Mouse (Mus musculus) midbrain, postnatal 0 days (tissue): ENCODE results near the gene Fdx1. TPM values are rescaled to one million over a fixed set of nuclear protein-coding genes. Genes with fewer than 3 reads are reported as not detected.

Experiments used
- ATAC-seq: fragments of 200-750 bp; cut with Nextera tagmentation; 2 replicates; pipeline ENCODE4 v1.8.0; 2017; ENCODE audit warnings: moderate number of reproducible peaks, mild to moderate bottlenecking, moderate TSS enrichment, moderate library complexity; ENCODE audit not compliant: low FRiP score
- DNase-seq: peaks from one replicate; pipeline ENCODE4 v3.0.0-alpha.2; 2015; ENCODE audit warnings: low spot score
- H3K27ac ChIP-seq: fragments of 300-500 bp; sonication (generic); 2 replicates; pipeline ENCODE4 v1.5.1; 2014; ENCODE audit warnings: low read depth, mild to moderate bottlenecking, low read length, mixed read lengths
- H3K27me3 ChIP-seq: fragments of 300-500 bp; sonication (generic); 2 replicates; pipeline ENCODE4 v1.6.1; 2014; ENCODE audit warnings: low read length, control low read depth, mixed read lengths; ENCODE audit not compliant: insufficient read depth
- H3K36me3 ChIP-seq: fragments of 300-500 bp; sonication (generic); 2 replicates; pipeline ENCODE4 v1.6.1; 2014; ENCODE audit warnings: low read length, control low read depth, mixed read lengths; ENCODE audit not compliant: insufficient read depth
- H3K4me1 ChIP-seq: fragments of 300-500 bp; sonication (generic); 2 replicates; pipeline ENCODE4 v1.6.1; 2014; ENCODE audit warnings: mild to moderate bottlenecking, control low read depth, antibody characterized with exemption, low read length, mixed read lengths; ENCODE audit not compliant: insufficient read depth
- H3K4me2 ChIP-seq: fragments of 300-500 bp; sonication (generic); 2 replicates; pipeline ENCODE4 v1.6.1; 2014; ENCODE audit warnings: low read depth, mild to moderate bottlenecking, low read length, mixed read lengths; ENCODE audit not compliant: poor library complexity, severe bottlenecking
- H3K4me3 ChIP-seq: fragments of 300-500 bp; sonication (generic); 2 replicates; pipeline ENCODE4 v1.5.1; 2014; ENCODE audit warnings: low read depth, mild to moderate bottlenecking, low read length, moderate library complexity
- H3K9ac ChIP-seq: fragments of 300-500 bp; sonication (generic); replicated peaks from 2 replicates; pipeline ENCODE4 v1.6.1; 2014; ENCODE audit warnings: mild to moderate bottlenecking, low read length, moderate library complexity, mixed read lengths; ENCODE audit not compliant: poor library complexity, severe bottlenecking
- H3K9me3 ChIP-seq: fragments of 300-500 bp; sonication (generic); 2 replicates; pipeline ENCODE4 v1.6.1; 2016; ENCODE audit warnings: low read length, control low read depth
- CTCF ChIP-seq: IDR thresholded peaks from 2 replicates; pipeline ENCODE4 v1.5.1; 2016; ENCODE audit warnings: antibody characterized with exemption, mild to moderate bottlenecking
- WGBS: fragments of 180-500 bp; shearing (Covaris S2); extraction: QIAGEN DNeasy Blood & Tissue Kit; methylation state at CpG from one replicate; pipeline ENCODE4 v1.1.7; 2014; 5-methylcytosine and 5-hydroxymethylcytosine counted together
- polyA plus RNA-seq: library from polyadenylated mRNA; unstranded; fragments of >200 nt; fragmentation: Nextera tagmentation; extraction: Ambion mirVana; gene quantifications from 2 replicates; pipeline ENCODE4 v1.2.1, GENCODE M21; 2015
- total RNA-seq: library from RNA; depleted of rRNA; stranded (reverse); fragments of >200 nt; gene quantifications from 2 replicates; pipeline ENCODE4 v1.2.3, GENCODE M21; 2014; rRNA removed

The Fdx1 gene
- total and polyA plus RNA-seq, 2 experiments from 2014 or later: 18.0 to 39.1 TPM

GRCm38 (mm10) chr9:51908838-51909237 lies 54.5 kb downstream of the Fdx1 start:
- peak; percentile 92 for TF ChIP-seq CTCF
- Histone ChIP-seq H3K4me1 (no peaks in the 10 kb centered on the region), H3K4me3 (no peak overlapping the region), H3K27me3 (no peaks in the 10 kb centered on the region), H3K36me3 (no peaks in the 10 kb centered on the region), H3K9me3 (no peaks in the 10 kb centered on the region), H3K9ac (no peak overlapping the region), H3K27ac (no peak overlapping the region), H3K4me2 (no peak overlapping the region)
- DNase-seq: peak; percentile 86
- 35% methylated on average over 2 of the region's 2 CpGs for WGBS
- 0 out of 2 replicates have a peak, but pooled peaks have one; percentile 58 for ATAC-seq

GRCm38 (mm10) chr9:51908255-51908654 lies 55.1 kb downstream of the Fdx1 start:
- H3K9ac ChIP-seq: no peak overlapping the region
- ATAC-seq (no peak), DNase-seq (no peak)
- no peaks in the 10 kb centered on the region for H3K27me3 ChIP-seq
- WGBS: 86% methylated on average over 3 of the region's 3 CpGs
- no peak overlapping the region for H3K4me2 ChIP-seq
- H3K4me1 ChIP-seq: no peaks in the 10 kb centered on the region
- H3K9me3 ChIP-seq: no peaks in the 10 kb centered on the region
- H3K4me3 ChIP-seq: no peak overlapping the region
- no peaks in the 10 kb centered on the region for H3K36me3 ChIP-seq
- H3K27ac ChIP-seq: no peak overlapping the region
- TF ChIP-seq CTCF: no peak

GRCm38 (mm10) chr9:51906938-51907337 lies 56.4 kb downstream of the Fdx1 start:
- no peak for TF ChIP-seq CTCF
- 86% methylated on average over 8 of the region's 8 CpGs for WGBS
- Histone ChIP-seq H3K27me3 (no peaks in the 10 kb centered on the region), H3K4me1 (no peaks in the 10 kb centered on the region), H3K9ac (no peak overlapping the region), H3K4me2 (no peak overlapping the region), H3K9me3 (no peaks in the 10 kb centered on the region), H3K27ac (no peak overlapping the region), H3K4me3 (no peak overlapping the region), H3K36me3 (no peaks in the 10 kb centered on the region)
- DNase-seq: no peak
- no peak for ATAC-seq

Other genes starting within 250 kb of the Fdx1 start
- gene Arhgap20, start 198.2 kb downstream of the Fdx1 start, total RNA-seq: 36.1 and 38.6 TPM in 2 replicates
- gene Arhgap20, start 198.2 kb downstream of the Fdx1 start, polyA plus RNA-seq: 21.0 and 28.2 TPM in 2 replicates
- 53.3 and 58.1 TPM in 2 replicates for gene Rdx, start 83.6 kb upstream of the Fdx1 start, total RNA-seq
- 71.7 and 85.7 TPM in 2 replicates for gene Rdx, start 83.6 kb upstream of the Fdx1 start, polyA plus RNA-seq
- 13.4 and 15.1 TPM in 2 replicates for gene Zc3h12c, start 205.0 kb upstream of the Fdx1 start, total RNA-seq
- gene Zc3h12c, start 205.0 kb upstream of the Fdx1 start, polyA plus RNA-seq: 2.6 and 3.4 TPM in 2 replicates